Mouse (Mus musculus): ENCODE data around the gene Steap3.
A peak's percentile ranks its signal among the peaks of the same experiment; 100 is the strongest.
"Not testable (repeated sequence)": the region's sequence is repeated elsewhere in the genome, so short reads cannot be mapped to it uniquely, and the experiment has no call there.

The Steap3 gene

DNA sequence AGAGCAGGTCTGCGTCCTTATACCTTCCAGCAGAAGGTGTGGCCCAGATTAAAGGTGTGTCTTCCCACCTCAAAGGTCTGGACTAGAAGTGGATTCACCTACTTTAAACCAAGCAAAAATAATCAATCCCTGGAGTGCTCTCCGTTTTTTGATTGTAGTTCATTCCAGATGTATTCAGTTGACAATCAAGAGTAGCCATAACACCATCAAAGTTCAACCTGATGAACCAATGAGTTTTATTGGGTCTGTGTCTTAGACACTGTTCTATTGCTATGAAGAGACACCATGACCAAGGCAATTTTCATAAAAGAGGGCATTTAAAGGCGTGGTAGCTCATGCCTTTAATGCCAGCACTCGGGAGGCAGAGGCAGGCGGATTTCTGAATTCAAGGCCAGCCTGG lies at the start of gene Steap3:
Gene Steap3 (minus strand): TSS at position 101 of the 400 bp plus-strand sequence.
- no peak for DNase-seq (ENCODE audit: low spot score in 2 of 2)

DNA sequence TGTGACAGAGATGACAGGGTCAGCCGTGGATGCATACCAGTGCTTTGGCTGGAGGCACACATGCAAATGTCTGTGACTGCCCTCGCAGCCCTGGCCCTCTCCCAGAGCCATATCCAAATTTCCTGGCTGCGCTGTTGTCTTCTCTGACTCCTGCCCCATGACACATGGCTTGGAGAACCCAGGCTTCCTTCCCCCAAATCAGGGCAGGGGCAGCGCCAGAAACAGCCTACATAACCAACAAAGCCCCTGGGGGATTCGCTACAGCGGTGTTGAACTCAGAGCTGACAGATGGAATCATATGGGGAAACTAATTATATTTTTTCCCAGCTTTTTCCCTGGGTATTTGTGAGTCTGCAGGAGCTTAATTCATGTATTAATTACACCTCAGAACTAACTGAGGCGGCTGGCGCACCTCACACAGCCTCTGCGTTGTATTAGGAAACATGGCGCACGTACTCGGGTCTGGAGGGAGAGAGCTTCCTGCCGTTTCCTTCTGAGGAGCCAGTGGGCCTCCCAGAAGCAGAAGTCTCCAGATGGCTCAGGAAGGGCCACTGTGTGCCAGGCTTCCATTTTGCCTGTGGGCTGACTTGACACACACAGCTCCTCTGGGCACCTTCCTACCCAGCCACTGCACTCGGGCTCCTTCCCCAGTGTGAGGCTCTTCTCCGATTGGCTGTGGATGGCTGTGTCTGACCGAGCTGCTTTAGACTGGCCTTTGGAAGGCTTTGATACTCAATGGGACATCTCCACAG lies 48.9 kb upstream of the Steap3 start:
- DNase-seq (ENCODE audit: low spot score in 2 of 2): no peak

- no peak for DNase-seq (ENCODE audit: low spot score in 2 of 2)
Observed at GRCm38 (mm10) chr1:120305801-120306200, 33.3 kb upstream of the Steap3 start.

DNA sequence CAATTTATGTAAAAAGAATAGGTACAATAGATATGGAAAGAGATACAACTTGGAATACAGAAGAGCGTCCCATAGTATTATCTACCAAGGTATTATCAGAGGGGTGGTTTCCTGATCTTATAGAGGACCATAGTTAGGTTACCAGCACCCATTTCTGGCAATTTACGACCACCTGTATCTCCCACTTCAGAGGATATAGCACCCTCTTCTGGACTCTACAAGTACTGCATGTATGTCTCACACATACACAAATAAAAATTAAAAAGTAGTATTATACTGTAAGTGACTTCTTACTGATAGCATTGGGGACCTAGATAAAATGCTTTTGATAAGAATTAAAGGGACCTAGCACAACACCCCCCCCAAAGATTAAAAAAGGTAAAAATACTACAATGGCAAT lies 24.4 kb upstream of the Steap3 start:
- DNase-seq (ENCODE audit: low spot score in 2 of 2): no peak

DNA sequence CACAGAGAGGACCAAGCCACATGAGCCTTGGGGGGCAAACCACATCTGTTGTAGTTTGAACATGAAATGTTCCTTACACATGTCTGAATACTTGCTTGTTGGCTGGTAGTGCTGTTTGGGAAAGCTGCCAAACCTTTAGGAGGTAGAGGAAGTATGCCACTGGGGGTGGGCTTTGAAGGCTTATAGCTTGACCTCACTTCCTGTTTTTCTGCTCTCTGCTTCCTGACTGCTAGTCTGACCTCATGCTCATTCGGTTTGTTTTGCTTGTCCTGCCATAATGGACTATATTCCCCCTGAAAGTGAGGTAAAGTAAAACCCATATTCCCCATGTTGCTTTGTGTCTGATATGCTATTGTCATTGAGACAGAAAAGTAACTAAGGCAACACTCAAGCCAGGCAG lies 21.3 kb upstream of the Steap3 start:
- DNase-seq (ENCODE audit: low spot score in 2 of 2): no peak

DNA sequence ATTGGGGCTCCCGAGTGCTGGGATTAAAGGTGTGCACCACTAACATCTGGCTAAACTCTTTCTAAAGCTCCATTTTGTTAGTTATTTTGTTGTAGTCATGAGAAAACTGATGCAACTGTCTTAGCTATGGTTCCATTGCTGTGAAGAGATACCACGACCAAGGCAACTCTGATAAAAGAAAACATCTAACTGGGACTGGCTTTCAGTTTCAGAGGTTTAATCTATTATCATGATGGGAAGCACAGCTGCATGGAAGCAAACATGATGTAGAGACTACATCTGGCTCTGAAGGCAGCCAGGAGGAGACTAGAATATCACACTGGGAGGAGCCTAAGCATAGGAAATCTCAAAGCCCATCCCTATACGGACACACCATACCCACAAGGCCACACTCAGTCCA lies 19.2 kb upstream of the Steap3 start:
- no peak for DNase-seq (ENCODE audit: low spot score in 2 of 2)

- DNase-seq (ENCODE audit: low spot score in 2 of 2): no peak
Observed at GRCm38 (mm10) chr1:120289843-120290242, 17.3 kb upstream of the Steap3 start.

DNA sequence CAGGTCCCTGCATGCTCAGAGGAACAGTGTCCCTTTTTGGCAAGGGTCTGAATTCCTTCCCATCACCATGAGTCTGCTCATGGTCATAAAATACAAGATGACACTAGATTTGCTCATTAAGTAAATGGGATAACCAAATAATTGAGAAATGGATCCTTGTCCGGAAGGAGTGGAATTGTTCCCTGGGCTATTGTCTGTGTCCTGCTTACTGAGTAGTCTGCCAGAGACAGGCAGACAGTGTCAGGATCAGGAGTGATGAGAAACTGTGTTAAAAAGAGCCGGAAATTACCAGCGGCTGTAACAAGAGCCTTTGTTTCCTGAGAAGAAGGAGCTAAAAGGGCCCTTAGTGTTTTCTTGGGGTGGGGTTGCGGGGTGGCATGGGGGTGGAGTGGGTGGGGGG lies 15.2 kb upstream of the Steap3 start:
- no peak for DNase-seq (ENCODE audit: low spot score in 2 of 2)

- DNase-seq (ENCODE audit: low spot score in 2 of 2): not testable (repeated sequence)
Observed at GRCm38 (mm10) chr1:120276058-120276457, 3.6 kb upstream of the Steap3 start.

DNA sequence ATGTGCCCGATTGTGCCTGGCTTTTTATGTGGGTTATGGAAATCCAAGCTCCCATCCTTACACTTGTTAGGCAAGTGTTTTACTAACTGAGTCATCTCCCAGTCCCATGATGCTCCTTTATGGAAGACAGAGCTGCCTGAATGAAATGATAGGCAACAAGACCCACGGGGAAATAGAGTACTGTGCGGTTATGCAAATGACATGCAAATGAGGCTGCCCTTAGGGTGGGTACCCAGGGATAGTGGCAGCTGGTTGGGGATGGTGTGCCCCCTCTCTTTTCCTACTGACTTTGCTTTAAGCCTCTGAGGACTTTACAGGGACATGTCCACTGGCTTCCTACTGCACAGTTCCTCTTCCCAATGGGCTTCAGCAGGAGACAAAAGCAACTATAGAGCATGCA lies 2.7 kb upstream of the Steap3 start:
- no peak for DNase-seq (ENCODE audit: low spot score in 2 of 2)

DNA sequence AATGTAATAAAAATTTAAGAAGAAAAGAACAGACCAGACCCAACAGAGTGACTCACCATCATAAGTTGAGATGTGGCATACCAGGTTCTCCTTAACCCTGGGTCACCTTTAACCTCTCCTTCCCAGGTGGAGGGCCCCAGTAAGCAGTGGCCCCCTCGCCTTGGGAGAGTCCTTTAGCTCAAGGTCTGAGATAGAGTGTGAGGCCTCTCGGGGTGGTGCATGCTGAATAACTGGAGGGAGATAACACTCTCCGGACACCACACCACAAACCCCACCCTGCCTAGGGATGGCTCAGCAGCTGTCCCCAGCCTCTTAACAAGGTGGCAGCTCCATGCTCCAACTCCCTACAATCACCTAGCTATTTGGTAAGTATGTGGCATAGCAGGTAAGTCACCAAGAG lies 1.6 kb downstream of the Steap3 start:
- no peak for DNase-seq (ENCODE audit: low spot score in 2 of 2)

DNA sequence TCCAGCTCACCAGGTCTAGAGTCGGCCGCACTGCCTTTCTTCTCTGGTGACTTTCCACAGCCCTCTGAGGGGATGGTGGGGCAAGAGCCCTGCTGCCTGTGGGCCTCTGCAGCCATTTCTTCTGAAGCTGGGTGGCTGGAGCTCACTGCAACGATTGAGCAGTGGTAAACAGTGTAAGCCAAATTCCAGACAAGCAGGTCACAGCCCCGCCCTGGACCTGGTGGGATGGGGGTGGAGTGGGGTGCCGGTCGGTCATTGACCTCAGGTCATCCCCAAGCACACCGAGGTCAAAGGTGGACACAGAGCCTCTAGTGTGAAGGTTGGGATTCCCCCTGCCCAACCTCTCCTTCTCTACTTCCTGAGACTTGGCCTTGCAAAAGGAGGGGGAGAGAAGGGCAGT lies 2.4 kb downstream of the Steap3 start:
- no peak for DNase-seq (ENCODE audit: low spot score in 2 of 2)

DNA sequence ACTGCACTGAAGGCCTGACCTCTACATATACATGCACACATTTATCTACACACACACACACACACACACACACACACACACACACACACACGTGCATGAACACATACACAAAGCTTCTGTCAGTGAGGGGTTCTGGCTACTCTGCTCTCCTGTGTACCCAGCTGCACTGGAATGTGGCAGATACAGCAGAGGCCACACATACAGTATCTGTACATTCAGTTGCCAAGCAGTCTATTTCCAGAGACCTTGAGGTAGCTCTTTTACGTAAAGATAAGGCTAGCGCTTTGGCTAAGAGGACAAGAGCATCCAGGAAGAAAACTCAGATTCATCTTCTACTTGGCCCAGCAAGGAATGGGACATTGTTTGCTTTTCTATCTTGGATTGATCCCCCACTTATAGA lies 4.9 kb downstream of the Steap3 start:
- no peak for DNase-seq (ENCODE audit: low spot score in 2 of 2)

GRCm38 (mm10) chr1:120266460-120266859 lies 6.0 kb downstream of the Steap3 start:
- DNase-seq (ENCODE audit: low spot score in 2 of 2): no peak

GRCm38 (mm10) chr1:120264861-120265686 lies 7.4 kb downstream of the Steap3 start:
- DNase-seq (ENCODE audit: low spot score in 2 of 2): peak; percentile 27 to 33

- DNase-seq (ENCODE audit: low spot score in 2 of 2): no peak
Observed at GRCm38 (mm10) chr1:120263226-120263625, 9.3 kb downstream of the Steap3 start.

- DNase-seq (ENCODE audit: low spot score in 2 of 2): no peak
Observed at GRCm38 (mm10) chr1:120261166-120261565, 11.3 kb downstream of the Steap3 start.

- DNase-seq (ENCODE audit: low spot score in 2 of 2): no peak
Observed at GRCm38 (mm10) chr1:120259249-120259648, 13.3 kb downstream of the Steap3 start.

- DNase-seq (ENCODE audit: low spot score in 2 of 2): no peak
Observed at GRCm38 (mm10) chr1:120258744-120259143, 13.8 kb downstream of the Steap3 start.

DNA sequence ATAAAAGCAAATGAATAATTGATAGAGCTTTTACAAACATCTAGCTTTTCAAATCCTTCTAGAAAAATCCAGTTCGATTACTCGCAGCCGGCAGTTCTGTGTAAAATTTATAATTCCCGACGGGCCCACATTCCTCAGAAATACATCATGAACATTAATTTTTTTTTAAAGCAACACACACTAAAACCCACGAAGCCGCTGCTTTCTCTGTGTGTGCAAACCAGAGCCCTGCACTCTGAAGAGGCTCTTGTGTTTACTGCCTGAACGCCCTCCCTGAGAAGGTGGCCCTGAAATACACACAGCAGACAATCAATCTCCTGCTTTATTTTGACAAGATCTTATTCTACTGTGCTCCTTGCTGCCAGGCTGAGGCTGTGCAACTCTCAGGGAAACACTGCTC lies 14.3 kb downstream of the Steap3 start:
- no peak for DNase-seq (ENCODE audit: low spot score in 2 of 2)

- DNase-seq (ENCODE audit: low spot score in 2 of 2): no peak
Observed at GRCm38 (mm10) chr1:120253751-120254150, 18.8 kb downstream of the Steap3 start.

DNA sequence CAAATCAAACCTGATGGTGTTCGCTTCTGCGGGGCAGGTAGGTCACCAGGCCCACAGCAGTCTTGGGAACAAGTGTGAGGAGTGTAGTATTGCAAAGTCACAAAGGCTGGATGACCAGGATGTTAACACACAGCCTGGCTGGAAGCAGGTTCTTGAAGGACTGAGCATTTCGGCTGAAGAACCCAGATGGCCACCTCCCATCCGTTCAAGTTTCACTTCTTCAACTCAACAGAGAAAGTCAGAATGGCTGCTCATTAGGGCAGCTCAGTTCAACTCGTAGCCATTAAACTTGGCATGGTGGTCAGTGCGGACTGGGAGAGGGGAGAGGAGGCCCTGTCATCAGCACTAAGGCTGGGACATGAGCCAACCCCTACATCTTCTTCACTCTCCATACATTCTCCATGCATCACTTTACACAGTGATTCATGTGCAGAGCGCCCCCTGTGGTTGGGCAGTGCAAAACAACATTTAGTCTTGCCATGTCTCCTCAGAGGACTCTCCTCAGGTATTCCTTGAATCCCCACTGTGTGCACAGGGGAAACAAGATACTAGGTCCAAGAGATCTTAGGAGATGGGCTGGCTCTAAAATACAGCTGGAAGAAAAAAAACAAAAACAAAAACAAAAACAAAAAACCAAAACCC lies 19.9 kb downstream of the Steap3 start:
- DNase-seq (ENCODE audit: low spot score in 2 of 2): no peak

GRCm38 (mm10) chr1:120251193-120251592 lies 21.3 kb downstream of the Steap3 start:
- DNase-seq (ENCODE audit: low spot score in 2 of 2): no peak

All from thymus, postnatal 10 days (tissue).